In the genomic region with DNA sequence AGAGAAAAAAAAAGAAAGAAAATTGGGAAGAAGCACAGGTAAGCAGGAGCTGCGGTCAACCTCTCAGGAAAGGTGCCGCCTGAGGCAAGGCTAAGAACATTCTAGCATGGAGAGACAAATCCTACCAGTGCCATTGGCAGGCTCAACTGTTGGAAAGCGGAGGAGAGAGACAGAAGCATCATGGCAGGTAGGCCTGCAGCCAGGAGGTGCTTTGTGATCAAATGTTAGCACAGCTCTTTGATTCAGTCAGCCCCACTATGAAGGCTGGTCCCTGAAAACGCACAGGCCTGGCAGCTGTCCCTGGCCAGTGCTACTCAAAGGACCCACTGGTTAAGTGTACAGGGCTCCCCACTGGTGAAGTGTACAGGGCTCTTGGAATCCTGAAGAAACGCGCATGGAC, we compare ENCODE assay signal across 33 mouse cellular contexts.
"Had no signal": no experiment of that assay in that cellular context is flagged by ENCODE, and none has a peak within 500 bp of the region (broad histone marks: within the 10 kb centered on the region; RNA-seq: fewer than 3 reads in every experiment).

No protein-coding gene starts in this region.

- H3K27ac ChIP-seq: heart, embryonic 13.5 days; heart, embryonic 15.5 days; hindbrain, embryonic 10.5 days; hindbrain, embryonic 12.5 days; hindbrain, embryonic 13.5 days; hindbrain, embryonic 14.5 days; hindbrain, embryonic 15.5 days; hindbrain, postnatal 0 days; intestine, embryonic 15.5 days; kidney, embryonic 15.5 days; kidney, postnatal 0 days; layer of hippocampus, adult 2 months; left cerebral cortex, adult 2 months had no signal

- H3K27me3 ChIP-seq: heart, embryonic 13.5 days; heart, embryonic 15.5 days; hindbrain, embryonic 12.5 days; hindbrain, embryonic 13.5 days; hindbrain, embryonic 15.5 days; intestine, embryonic 15.5 days; kidney, embryonic 15.5 days had no signal

- H3K9me3 ChIP-seq: heart, embryonic 13.5 days; heart, embryonic 15.5 days; hindbrain, embryonic 10.5 days; hindbrain, embryonic 12.5 days; hindbrain, embryonic 13.5 days; hindbrain, embryonic 15.5 days; intestine, embryonic 15.5 days; kidney, embryonic 15.5 days had no signal

- DNase-seq: heart, postnatal 10 days; heart, postnatal 14 days; heart, postnatal 36 days; heart, postnatal 4 days; kidney, adult 11 months; kidney, adult 18-20 months; kidney, adult 2 months; kidney, adult 8-10 months; kidney, adult 9 months; kidney, postnatal 10 days; kidney, postnatal 14 days; kidney, postnatal 25 days; kidney, postnatal 36 days; kidney, postnatal 4 days; layer of hippocampus, adult 9-11 months; layer of hippocampus, postnatal 36 days had no signal

- H3K36me3 ChIP-seq: heart, embryonic 13.5 days; heart, embryonic 15.5 days; hindbrain, embryonic 10.5 days; hindbrain, embryonic 12.5 days; hindbrain, embryonic 13.5 days; hindbrain, embryonic 15.5 days; intestine, embryonic 15.5 days; kidney, embryonic 15.5 days had no signal

- H3K9ac ChIP-seq: heart, embryonic 13.5 days; heart, embryonic 15.5 days; hindbrain, embryonic 12.5 days; hindbrain, embryonic 13.5 days; hindbrain, embryonic 14.5 days; hindbrain, embryonic 15.5 days; intestine, embryonic 15.5 days; kidney, embryonic 15.5 days had no signal

- H3K4me2 ChIP-seq: heart, embryonic 13.5 days; heart, embryonic 15.5 days; hindbrain, embryonic 12.5 days; hindbrain, embryonic 13.5 days; hindbrain, embryonic 14.5 days; hindbrain, embryonic 15.5 days; intestine, embryonic 15.5 days; kidney, embryonic 15.5 days had no signal

- H3K4me3 ChIP-seq: heart, embryonic 13.5 days; heart, embryonic 15.5 days; hindbrain, embryonic 10.5 days; hindbrain, embryonic 12.5 days; hindbrain, embryonic 13.5 days; hindbrain, embryonic 15.5 days; intestine, embryonic 15.5 days; kidney, embryonic 15.5 days; layer of hippocampus, adult 2 months; left cerebral cortex, adult 2 months had no signal

- ATAC-seq: hindbrain, embryonic 16.5 days; hindbrain, postnatal 0 days; inflammation-experienced regulatory T-cells, adult 6 months; intestine, embryonic 15.5 days; intestine, embryonic 16.5 days; intestine, postnatal 0 days had no signal
